Mouse (Mus musculus) kidney, adult 2 months (tissue): ENCODE data around the gene Malrd1. TPM values are rescaled to one million over a fixed set of nuclear protein-coding genes. Genes with fewer than 3 reads are reported as not detected.

Experiments
- DNase-seq: peaks from one replicate; pipeline ENCODE4 v3.0.0; 2021
- H3K27ac ChIP-seq: fragments of 200-500 bp; 2 replicates; pipeline ENCODE4 v1.5.1; 2012; ENCODE audit warnings: low read depth, low read length, control low read depth, inconsistent platforms; ENCODE audit not compliant: insufficient read depth
- H3K27me3 ChIP-seq: fragments of 200-500 bp; replicated peaks from 2 replicates; pipeline ENCODE4 v1.6.1; 2012; ENCODE audit warnings: mild to moderate bottlenecking, moderate library complexity, low read length, inconsistent platforms; ENCODE audit not compliant: control insufficient read depth, insufficient read depth
- H3K36me3 ChIP-seq: fragments of 200-500 bp; 2 replicates; pipeline ENCODE4 v1.6.1; 2012; ENCODE audit warnings: mild to moderate bottlenecking, moderate library complexity, low read length, inconsistent platforms; ENCODE audit not compliant: control insufficient read depth, insufficient read depth
- H3K4me1 ChIP-seq: fragments of 200-500 bp; 2 replicates; pipeline ENCODE4 v1.6.1; 2011; ENCODE audit warnings: low read length; ENCODE audit not compliant: control insufficient read depth, insufficient read depth
- H3K4me3 ChIP-seq: fragments of 200-500 bp; 2 replicates; pipeline ENCODE4 v1.5.1; 2011; ENCODE audit warnings: mild to moderate bottlenecking, low read depth, low read length, control low read depth; ENCODE audit not compliant: insufficient read depth
- CTCF ChIP-seq: fragments of 200-500 bp; conservative IDR thresholded peaks from 2 replicates; pipeline ENCODE4 v1.5.1; 2011; ENCODE audit warnings: low read depth, mild to moderate bottlenecking, control low read depth, low read length, moderate library complexity, mixed read lengths; ENCODE audit not compliant: insufficient read depth, insufficient read length
- POLR2A ChIP-seq: fragments of 200-500 bp; IDR thresholded peaks from one replicate; pipeline ENCODE4 v1.6.1; 2011; ENCODE audit warnings: low read depth, low read length, control low read depth
- WGBS: fragments of 180-500 bp; shearing (Covaris S2); methylation state at CpG from one replicate; pipeline ENCODE4 v1.1.7; 2018; 5-methylcytosine and 5-hydroxymethylcytosine counted together
- polyA plus RNA-seq: library from polyadenylated mRNA; depleted of rRNA; stranded (reverse); fragments of >200 nt; gene quantifications from 2 replicates; pipeline ENCODE4 v1.2.3, GENCODE M21; 2012; rRNA removed

Gene Malrd1
- 1.4 TPM in 2 replicates for polyA plus RNA-seq

- no peaks in the 10 kb centered on the region for H3K27me3 ChIP-seq
- no peaks in the 10 kb centered on the region; the same call in 1 of the 2 replicates for H3K4me1 ChIP-seq
- no peak within 1 kb of the TSS for H3K27ac ChIP-seq
- no peak for TF ChIP-seq CTCF
- TF ChIP-seq POLR2A: no peak
- H3K36me3 ChIP-seq: no peaks in the 10 kb centered on the region
- DNase-seq: no peak
- H3K4me3 ChIP-seq: no peak within 1 kb of the TSS
- 36% methylated on average over 2 of the region's 2 CpGs for WGBS
Measured at GRCm38 (mm10) chr2:15526241-15526924, at the start of gene Malrd1. TSS of gene Malrd1 (plus strand) at chr2:15526479.

- TF ChIP-seq POLR2A (no peak), CTCF (no peak)
- no peaks in the 10 kb centered on the region for H3K4me1 ChIP-seq
- no peak overlapping the region for H3K27ac ChIP-seq
- 63% methylated on average over 1 of the region's 1 CpGs for WGBS
- no peak for DNase-seq
- H3K4me3 ChIP-seq: no peak overlapping the region
- no peaks in the 10 kb centered on the region for H3K36me3 ChIP-seq
- H3K27me3 ChIP-seq: no peaks in the 10 kb centered on the region
Measured at GRCm38 (mm10) chr2:15538643-15539042, 12.4 kb downstream of the Malrd1 start.

- WGBS: 39% methylated on average over 4 of the region's 4 CpGs
- TF ChIP-seq CTCF: no peak
- no peak for TF ChIP-seq POLR2A
- no peaks in the 10 kb centered on the region for H3K36me3 ChIP-seq
- H3K27me3 ChIP-seq: no peaks in the 10 kb centered on the region
- H3K4me3 ChIP-seq: no peak overlapping the region
- H3K27ac ChIP-seq: no peak overlapping the region
- no peaks in the 10 kb centered on the region for H3K4me1 ChIP-seq
- DNase-seq: no peak
Measured at GRCm38 (mm10) chr2:15613327-15613948, 87.2 kb downstream of the Malrd1 start.

GRCm38 (mm10) chr2:15614026-15614425 lies 87.7 kb downstream of the Malrd1 start:
- Histone ChIP-seq H3K27me3 (no peaks in the 10 kb centered on the region), H3K36me3 (no peaks in the 10 kb centered on the region), H3K4me3 (no peak overlapping the region), H3K4me1 (no peaks in the 10 kb centered on the region), H3K27ac (no peak overlapping the region)
- WGBS: 76% methylated on average over 5 of the region's 5 CpGs
- no peak for TF ChIP-seq CTCF
- TF ChIP-seq POLR2A: no peak
- no peak for DNase-seq

- Histone ChIP-seq H3K27ac (no peak overlapping the region), H3K4me1 (no peaks in the 10 kb centered on the region), H3K36me3 (no peaks in the 10 kb centered on the region), H3K27me3 (no peaks in the 10 kb centered on the region), H3K4me3 (no peak overlapping the region)
- DNase-seq: no peak
- 79% methylated on average over 1 of the region's 1 CpGs for WGBS
- no peak for TF ChIP-seq POLR2A
- TF ChIP-seq CTCF: no peak
Measured at GRCm38 (mm10) chr2:15635761-15636160, 109.5 kb downstream of the Malrd1 start.

- no peaks in the 10 kb centered on the region for H3K27me3 ChIP-seq
- WGBS: 66% methylated on average over 1 of the region's 1 CpGs
- TF ChIP-seq POLR2A (no peak), CTCF (no peak)
- no peak overlapping the region for H3K27ac ChIP-seq
- no peaks in the 10 kb centered on the region for H3K36me3 ChIP-seq
- DNase-seq: no peak
- H3K4me1 ChIP-seq: no peaks in the 10 kb centered on the region
- no peak overlapping the region for H3K4me3 ChIP-seq
Measured at GRCm38 (mm10) chr2:15643864-15644263, 117.6 kb downstream of the Malrd1 start.

- TF ChIP-seq POLR2A (no peak), CTCF (no peak)
- Histone ChIP-seq H3K27ac (no peak overlapping the region), H3K4me3 (no peak overlapping the region), H3K36me3 (no peaks in the 10 kb centered on the region), H3K4me1 (no peaks in the 10 kb centered on the region), H3K27me3 (no peaks in the 10 kb centered on the region)
- WGBS: 82% methylated on average over 1 of the region's 1 CpGs
- no peak for DNase-seq
Measured at GRCm38 (mm10) chr2:15656388-15656787, 130.1 kb downstream of the Malrd1 start.
